Mouse (Mus musculus) myocyte (in vitro differentiated cells): Measurements from ENCODE around the gene Serpina3g.

ENCODE experiments used
- CEBPB ChIP-seq: IDR thresholded peaks from 2 replicates; pipeline ENCODE4 v1.6.1; 2011; ENCODE audit warnings: mild to moderate bottlenecking, moderate library complexity; ENCODE audit not compliant: poor library complexity, insufficient read depth, severe bottlenecking
- E2F4 ChIP-seq: IDR thresholded peaks from one replicate; pipeline ENCODE4 v1.6.1; 2011; ENCODE audit warnings: mild to moderate bottlenecking, control low read depth, moderate library complexity; ENCODE audit not compliant: insufficient read depth
- MAX ChIP-seq: IDR thresholded peaks from one replicate; pipeline ENCODE4 v1.6.1; 2011; ENCODE audit warnings: low read depth, mild to moderate bottlenecking, control low read depth
- MYOD1 ChIP-seq, 3 experiments: IDR thresholded peaks; one replicate each; pipeline ENCODE4 v1.6.1; 2011; ENCODE audit warnings: control low read depth in 2 of 3, low read depth in 2 of 3, mild to moderate bottlenecking in 2 of 3, moderate library complexity in 1 of 3; ENCODE audit not compliant: insufficient read length in 2 of 3, control insufficient read depth in 1 of 3
- MYOG ChIP-seq, 3 experiments: IDR thresholded peaks; one replicate each; pipeline ENCODE4 v1.6.1; 2011; ENCODE audit warnings: control low read depth in 2 of 3, low read depth in 2 of 3, mild to moderate bottlenecking in 2 of 3; ENCODE audit not compliant: insufficient read length in 2 of 3, control insufficient read depth in 1 of 3, insufficient read depth in 1 of 3
- POLR2A ChIP-seq: IDR thresholded peaks from one replicate; pipeline ENCODE4 v1.6.1; 2011; ENCODE audit warnings: low read depth, mild to moderate bottlenecking, control low read depth, moderate library complexity; ENCODE audit not compliant: insufficient read length
- POLR2AphosphoS2 ChIP-seq: IDR thresholded peaks from one replicate; pipeline ENCODE4 v1.6.1; 2011; ENCODE audit warnings: low read depth, control low read depth; ENCODE audit not compliant: insufficient read length
- REST ChIP-seq: IDR thresholded peaks from one replicate; pipeline ENCODE4 v1.6.1; 2011; ENCODE audit warnings: mild to moderate bottlenecking, control low read depth, moderate library complexity; ENCODE audit not compliant: insufficient read depth, insufficient read length
- SRF ChIP-seq: IDR thresholded peaks from one replicate; pipeline ENCODE4 v1.6.1; 2011; ENCODE audit warnings: low read depth; ENCODE audit not compliant: control insufficient read depth, insufficient read length
- TCF12 ChIP-seq: IDR thresholded peaks from one replicate; pipeline ENCODE4 v1.6.1; 2011; ENCODE audit warnings: mild to moderate bottlenecking, control low read depth; ENCODE audit not compliant: poor library complexity, insufficient read depth, severe bottlenecking
- TCF3 ChIP-seq: IDR thresholded peaks from one replicate; pipeline ENCODE4 v1.6.1; 2011; ENCODE audit warnings: low read depth, control low read depth; ENCODE audit not compliant: insufficient read length
- USF1 ChIP-seq: IDR thresholded peaks from one replicate; pipeline ENCODE4 v1.6.1; 2011; ENCODE audit warnings: low read depth, mild to moderate bottlenecking, control low read depth, moderate library complexity

GRCm38 (mm10) chr12:104221616-104222015, 14.4 kb upstream of the Serpina3g start:
- TF ChIP-seq USF1 (no peak), POLR2A (no peak), MYOD1 (IDR thresholded peaks at IDR 0.05; ENCODE audit: control insufficient read depth in 1 of 3, insufficient read length in 2 of 3, low read depth in 2 of 3) (no peak), POLR2AphosphoS2 (no peak), CEBPB (no peak), E2F4 (no peak), MYOG (IDR thresholded peaks at IDR 0.05; ENCODE audit: control insufficient read depth in 1 of 3, insufficient read depth in 1 of 3, insufficient read length in 2 of 3, low read depth in 2 of 3) (no peak), MAX (no peak), SRF (no peak), TCF12 (no peak), REST (no peak), TCF3 (no peak)
